Mouse (Mus musculus): ENCODE results near the gene Ano6. TPM values are rescaled to one million over a fixed set of nuclear protein-coding genes. Genes with fewer than 3 reads are reported as not detected.

Ano6 gene
- polyA plus RNA-seq (2014; fragmentation: Illumina TruSeq; extraction: RNeasy Lipid Tissue Mini Kit (QIAGEN cat#74804); ENCODE audit: insufficient read depth, low read depth, low replicate concordance): 24.8 TPM

GRCm38 (mm10) chr15:95790529-95791071 lies at the start of gene Ano6:
Gene Ano6, plus strand, starts transcription at chr15:95790843.

Other genes with a start within 250 kb of the Ano6 start
- not detected for gene Dbx2, start 134.9 kb upstream of the Ano6 start, polyA plus RNA-seq (2014; fragmentation: Illumina TruSeq; extraction: RNeasy Lipid Tissue Mini Kit (QIAGEN cat#74804); ENCODE audit: insufficient read depth, low read depth, low replicate concordance)

Measured in lung, adult 10 weeks (tissue).